Mouse (Mus musculus) brain, embryonic 14.5 days (tissue): Measurements from ENCODE around the gene Aldh3a1.

Experiments used
- CTCF ChIP-seq: fragments of 200-500 bp; IDR thresholded peaks from 2 replicates; pipeline ENCODE4 v1.5.1; 2012; ENCODE audit warnings: inconsistent platforms, mild to moderate bottlenecking, moderate library complexity, borderline replicate concordance; ENCODE audit not compliant: insufficient read depth, insufficient read length; ENCODE audit errors: extremely low read depth
- POLR2A ChIP-seq: fragments of 200-500 bp; IDR thresholded peaks from 2 replicates; pipeline ENCODE4 v1.6.1; 2012; ENCODE audit warnings: mild to moderate bottlenecking, inconsistent platforms, borderline replicate concordance; ENCODE audit not compliant: poor library complexity, insufficient read depth, insufficient read length, severe bottlenecking; ENCODE audit errors: extremely low read depth

DNA sequence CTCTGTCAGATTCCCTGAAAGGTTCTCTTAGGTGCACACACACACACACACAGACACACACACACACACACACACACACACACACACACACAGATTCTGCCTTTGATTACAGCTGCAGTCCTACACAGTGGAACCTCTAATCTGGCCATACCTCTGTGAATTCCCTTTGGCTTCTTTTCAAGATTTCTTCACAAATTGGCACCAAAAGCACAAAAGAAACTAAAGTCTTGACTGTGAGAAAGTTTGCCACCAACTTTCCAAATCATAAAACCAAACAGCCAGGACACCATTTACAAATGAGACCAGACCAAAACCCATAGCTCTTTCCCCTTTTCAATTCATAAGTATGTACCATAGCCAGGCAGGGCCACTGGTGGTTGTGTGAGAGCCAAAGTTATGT is 9.4 kb upstream of the Aldh3a1 start:
- no peak for TF ChIP-seq CTCF
- TF ChIP-seq POLR2A: no peak
